Mouse (Mus musculus): ENCODE measurements at regions not wholly inside any gene's neighbourhood (a gene's known extent, or its start where the extent isn't known, plus 50 kb on each side); places are given as distances from the start of the nearest gene placed in this dataset.

DNA sequence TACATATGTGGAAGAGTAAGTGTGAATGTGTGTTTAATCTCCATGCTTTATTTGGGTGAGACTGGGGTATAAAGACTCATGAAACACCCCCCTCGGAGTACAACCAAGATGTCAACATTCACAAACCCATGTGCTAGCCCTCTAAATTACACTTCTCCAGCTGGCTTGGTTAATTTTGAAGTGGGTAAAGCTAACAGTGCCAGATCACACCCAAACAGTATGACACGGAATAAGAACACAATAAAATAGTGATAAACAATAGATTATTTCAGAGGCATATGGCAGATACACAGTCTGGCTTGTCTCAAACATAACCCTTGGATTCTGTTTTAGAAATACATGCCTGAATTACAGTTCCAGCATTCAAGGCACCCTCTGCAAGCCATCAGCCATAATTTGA lies 86.4 kb upstream of the Samsn1 start:
- Histone ChIP-seq H3K4me1 (ENCODE audit: control insufficient read depth) (no peaks in the 10 kb centered on the region), H3K4me3 (replicated peaks) (no peak overlapping the region), H3K36me3 (ENCODE audit: control insufficient read depth) (no peaks in the 10 kb centered on the region), H3K27me3 (ENCODE audit: control insufficient read depth) (no peaks in the 10 kb centered on the region), H3K9me3 (ENCODE audit: control insufficient read depth, low read length) (no peaks in the 10 kb centered on the region)
- TF ChIP-seq GATA1 (IDR thresholded peaks at IDR 0.05; ENCODE audit: low read length): no peak
- no peak for TF ChIP-seq TAL1 (IDR thresholded peaks at IDR 0.05; ENCODE audit: low read length)

DNA sequence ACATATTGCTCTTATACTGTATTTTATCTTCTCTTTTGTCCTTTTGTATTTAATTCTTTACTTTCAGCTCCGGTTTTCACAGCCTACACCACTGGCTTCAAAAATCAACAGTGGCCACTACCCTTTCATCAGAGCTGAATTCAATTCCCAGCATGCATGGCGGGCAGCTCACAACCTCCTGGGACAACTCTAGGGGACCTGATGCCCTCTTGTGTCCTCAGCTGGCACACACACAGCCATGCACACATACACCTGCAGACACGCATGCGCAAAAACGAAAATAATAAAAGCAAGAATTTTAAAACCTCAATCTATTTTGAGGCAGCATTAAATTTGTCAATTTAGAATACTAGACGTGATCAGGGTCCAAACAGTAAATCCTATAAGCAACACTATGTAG lies 82.6 kb upstream of the Samsn1 start:
- Histone ChIP-seq H3K9me3 (ENCODE audit: control insufficient read depth, low read length) (no peaks in the 10 kb centered on the region), H3K4me3 (replicated peaks) (no peak overlapping the region), H3K36me3 (ENCODE audit: control insufficient read depth) (no peaks in the 10 kb centered on the region), H3K4me1 (ENCODE audit: control insufficient read depth) (no peaks in the 10 kb centered on the region), H3K27me3 (ENCODE audit: control insufficient read depth) (no peaks in the 10 kb centered on the region)
- TF ChIP-seq TAL1 (IDR thresholded peaks at IDR 0.05; ENCODE audit: low read length) (no peak), GATA1 (IDR thresholded peaks at IDR 0.05; ENCODE audit: low read length) (no peak)

DNA sequence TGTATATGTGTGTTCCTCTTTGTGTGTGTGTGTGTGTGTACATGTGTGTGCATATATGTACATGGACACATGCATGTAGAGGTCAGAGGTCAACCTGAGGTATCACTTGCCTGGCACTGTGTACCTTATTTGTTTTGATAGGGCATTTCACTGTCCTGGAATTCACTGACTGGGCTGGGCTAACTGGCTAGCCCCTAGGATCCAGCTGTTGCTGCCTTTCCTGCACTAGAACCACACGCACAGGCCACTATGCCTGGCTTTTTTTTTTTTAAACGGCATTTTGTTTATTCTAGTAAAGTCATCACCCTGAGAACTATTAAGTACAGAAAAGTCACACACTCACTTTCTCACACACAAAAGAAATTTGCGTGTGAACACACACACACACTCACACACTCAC lies 79.7 kb upstream of the Samsn1 start:
- H3K27me3 ChIP-seq (ENCODE audit: control insufficient read depth): no peaks in the 10 kb centered on the region
- H3K36me3 ChIP-seq (ENCODE audit: control insufficient read depth): no peaks in the 10 kb centered on the region
- no peak overlapping the region for H3K4me3 ChIP-seq (replicated peaks)
- H3K4me1 ChIP-seq (ENCODE audit: control insufficient read depth): no peaks in the 10 kb centered on the region
- TF ChIP-seq GATA1 (IDR thresholded peaks at IDR 0.05; ENCODE audit: low read length) (no peak), TAL1 (IDR thresholded peaks at IDR 0.05; ENCODE audit: low read length) (no peak)
- no peaks in the 10 kb centered on the region for H3K9me3 ChIP-seq (ENCODE audit: control insufficient read depth, low read length)

DNA sequence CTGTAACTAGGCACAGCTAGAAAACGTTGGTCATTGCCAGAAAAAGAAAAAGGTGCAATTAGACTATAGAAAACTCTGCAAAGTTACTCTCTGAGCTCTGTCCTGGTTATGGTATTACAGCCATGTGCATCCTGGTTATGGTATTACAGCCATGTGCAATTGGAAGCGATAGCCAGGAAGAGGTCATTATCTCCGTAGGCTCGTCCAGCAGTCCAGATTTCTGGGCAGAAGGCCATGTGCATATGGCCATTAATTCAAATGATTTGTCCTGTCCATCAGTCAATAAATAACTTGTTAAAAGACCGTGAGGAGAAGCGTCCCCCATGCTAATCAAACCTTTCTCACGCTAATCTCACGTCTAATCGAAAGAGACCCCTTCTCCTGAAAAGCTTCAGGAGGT lies 75.7 kb upstream of the Samsn1 start:
- Histone ChIP-seq H3K9me3 (ENCODE audit: control insufficient read depth, low read length) (no peaks in the 10 kb centered on the region), H3K4me1 (ENCODE audit: control insufficient read depth) (no peaks in the 10 kb centered on the region), H3K4me3 (replicated peaks) (no peak overlapping the region), H3K36me3 (ENCODE audit: control insufficient read depth) (no peaks in the 10 kb centered on the region), H3K27me3 (ENCODE audit: control insufficient read depth) (no peaks in the 10 kb centered on the region)
- no peak for TF ChIP-seq GATA1 (IDR thresholded peaks at IDR 0.05; ENCODE audit: low read length)
- TF ChIP-seq TAL1 (IDR thresholded peaks at IDR 0.05; ENCODE audit: low read length): no peak

- H3K4me1 ChIP-seq (ENCODE audit: control insufficient read depth): no peaks in the 10 kb centered on the region
- no peaks in the 10 kb centered on the region for H3K27me3 ChIP-seq (ENCODE audit: control insufficient read depth)
- H3K36me3 ChIP-seq (ENCODE audit: control insufficient read depth): no peaks in the 10 kb centered on the region
- TF ChIP-seq TAL1 (IDR thresholded peaks at IDR 0.05; ENCODE audit: low read length): no peak
- no peak for TF ChIP-seq GATA1 (IDR thresholded peaks at IDR 0.05; ENCODE audit: low read length)
- no peaks in the 10 kb centered on the region for H3K9me3 ChIP-seq (ENCODE audit: control insufficient read depth, low read length)
- no peak overlapping the region for H3K4me3 ChIP-seq (replicated peaks)
Observed at GRCm38 (mm10) chr16:76096363-76096762, 74.3 kb upstream of the Samsn1 start.

- no peak overlapping the region for H3K4me3 ChIP-seq (replicated peaks)
Observed at GRCm38 (mm10) chr16:76085363-76085762, 63.3 kb upstream of the Samsn1 start.

DNA sequence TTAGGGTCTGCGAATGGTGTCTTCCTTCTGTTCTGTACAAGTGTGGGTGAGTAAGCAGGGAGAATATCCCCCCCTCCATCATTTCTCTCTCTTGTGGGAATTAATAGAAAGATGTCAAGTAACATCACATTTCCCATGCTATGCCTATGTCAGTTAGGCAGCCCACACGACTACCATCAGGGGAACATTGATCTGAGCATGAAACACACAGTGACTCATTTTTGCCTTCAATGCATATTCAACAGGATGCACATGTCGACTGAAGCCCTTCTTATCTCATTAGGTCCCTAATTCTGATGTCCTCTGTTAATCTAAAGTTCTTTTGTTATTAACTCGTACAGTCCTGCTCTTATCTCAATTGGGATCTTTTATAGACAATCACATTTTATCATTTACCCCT lies 60.4 kb upstream of the Samsn1 start:
- no peak overlapping the region for H3K4me3 ChIP-seq (replicated peaks)
- TF ChIP-seq TAL1 (IDR thresholded peaks at IDR 0.05; ENCODE audit: low read length): no peak
- peak; percentile 34; the same call in 1 of the 2 replicates for TF ChIP-seq GATA1 (IDR thresholded peaks at IDR 0.05; ENCODE audit: low read length)
- H3K9me3 ChIP-seq (ENCODE audit: control insufficient read depth, low read length): no peaks in the 10 kb centered on the region
- no peaks in the 10 kb centered on the region for H3K27me3 ChIP-seq (ENCODE audit: control insufficient read depth)
- no peaks in the 10 kb centered on the region for H3K4me1 ChIP-seq (ENCODE audit: control insufficient read depth)
- no peaks in the 10 kb centered on the region for H3K36me3 ChIP-seq (ENCODE audit: control insufficient read depth)

More at GRCm38 (mm10) chr16:76085363-76085762, 63.3 kb upstream of the Samsn1 start:
- Histone ChIP-seq H3K4me1 (ENCODE audit: control insufficient read depth) (no peaks in the 10 kb centered on the region), H3K9me3 (ENCODE audit: control insufficient read depth, low read length) (no peaks in the 10 kb centered on the region), H3K36me3 (ENCODE audit: control insufficient read depth) (no peaks in the 10 kb centered on the region), H3K27me3 (ENCODE audit: control insufficient read depth) (no peaks in the 10 kb centered on the region)
- TF ChIP-seq TAL1 (IDR thresholded peaks at IDR 0.05; ENCODE audit: low read length) (0 out of 3 replicates have a peak, but pooled peaks have one; percentile 9), GATA1 (IDR thresholded peaks at IDR 0.05; ENCODE audit: low read length) (no peak)

GRCm38 (mm10) chr16:76079761-76080502 lies 57.9 kb upstream of the Samsn1 start:
- no peaks in the 10 kb centered on the region for H3K27me3 ChIP-seq (ENCODE audit: control insufficient read depth)
- TF ChIP-seq TAL1 (IDR thresholded peaks at IDR 0.05; ENCODE audit: low read length) (no peak), GATA1 (IDR thresholded peaks at IDR 0.05; ENCODE audit: low read length) (no peak)
- no peaks in the 10 kb centered on the region for H3K36me3 ChIP-seq (ENCODE audit: control insufficient read depth)
- H3K4me3 ChIP-seq (replicated peaks): no peak overlapping the region
- H3K4me1 ChIP-seq (ENCODE audit: control insufficient read depth): no peaks in the 10 kb centered on the region
- no peaks in the 10 kb centered on the region for H3K9me3 ChIP-seq (ENCODE audit: control insufficient read depth, low read length)

DNA sequence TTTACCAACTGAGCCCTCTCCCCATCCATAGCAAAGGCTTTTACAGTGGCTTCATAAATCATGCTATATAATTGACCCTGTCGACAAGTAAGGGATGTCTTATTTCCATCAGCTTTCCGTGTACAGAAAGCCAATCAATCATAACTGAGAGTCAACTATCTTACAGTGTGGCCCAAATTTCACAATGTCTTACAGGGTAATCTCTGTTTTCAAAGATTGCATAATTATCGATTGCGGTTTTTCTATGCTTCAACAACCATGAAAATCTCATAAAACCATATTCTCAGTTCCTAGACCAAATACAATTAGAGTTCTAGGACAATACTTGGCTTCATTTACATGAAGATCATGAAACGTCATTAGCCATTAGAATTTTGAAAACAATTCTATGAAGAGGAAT lies 56.1 kb upstream of the Samsn1 start:
- no peaks in the 10 kb centered on the region for H3K4me1 ChIP-seq (ENCODE audit: control insufficient read depth)
- H3K4me3 ChIP-seq (replicated peaks): no peak overlapping the region
- no peaks in the 10 kb centered on the region for H3K9me3 ChIP-seq (ENCODE audit: control insufficient read depth, low read length)
- no peaks in the 10 kb centered on the region for H3K27me3 ChIP-seq (ENCODE audit: control insufficient read depth)
- no peaks in the 10 kb centered on the region for H3K36me3 ChIP-seq (ENCODE audit: control insufficient read depth)
- no peak for TF ChIP-seq TAL1 (IDR thresholded peaks at IDR 0.05; ENCODE audit: low read length)
- no peak for TF ChIP-seq GATA1 (IDR thresholded peaks at IDR 0.05; ENCODE audit: low read length)

- TF ChIP-seq GATA1 (IDR thresholded peaks at IDR 0.05; ENCODE audit: low read length): no peak
- no peak for TF ChIP-seq TAL1 (IDR thresholded peaks at IDR 0.05; ENCODE audit: low read length)
- Histone ChIP-seq H3K4me1 (ENCODE audit: control insufficient read depth) (no peaks in the 10 kb centered on the region), H3K27me3 (ENCODE audit: control insufficient read depth) (no peaks in the 10 kb centered on the region), H3K36me3 (ENCODE audit: control insufficient read depth) (no peaks in the 10 kb centered on the region), H3K4me3 (replicated peaks) (no peak overlapping the region), H3K9me3 (ENCODE audit: control insufficient read depth, low read length) (no peaks in the 10 kb centered on the region)
Observed at GRCm38 (mm10) chr16:76076231-76076630, 54.1 kb upstream of the Samsn1 start.

All from erythroblast, embryonic 14.5 days (primary cell).